Mouse (Mus musculus) Patski (cell line): ENCODE measurements around the gene Eml2. TPM values are rescaled to one million over a fixed set of nuclear protein-coding genes. Genes with fewer than 3 reads are reported as not detected.

ENCODE experiments used
- ATAC-seq: fragments of 100-300 bp; one replicate; pipeline ENCODE4 v1.8.0; 2021
- CTCF ChIA-PET: fragments of 350-600 bp; sonication (Branson Sonifier 250); formaldehyde crosslinking; loops from one replicate; lab custom pipeline; 2022; ENCODE audit warnings: inconsistent platforms; lab: Charles Lee
- POLR2A ChIA-PET: fragments of 350-600 bp; sonication (Branson Sonifier 250); formaldehyde crosslinking; loops from one replicate; lab custom pipeline; 2022; ENCODE audit warnings: antibody characterized with exemption, inconsistent platforms; lab: Charles Lee
- DNase-seq: peaks from one replicate; pipeline ENCODE4 v3.0.0-alpha.2; 2011; ENCODE audit warnings: low read depth, low spot score
- H3K27me3 ChIP-seq: fragments of 371-371 bp; one replicate; pipeline ENCODE4 v1.5.1; 2021
- CTCF ChIP-seq: fragments of 100-300 bp; IDR thresholded peaks from one replicate; pipeline ENCODE4 v1.5.1; 2021
- in situ Hi-C: fragments of 300-500 bp; cut with MboI; formaldehyde crosslinking; loops from 3 replicates; pipeline ENCODE4 v1.11.1; 2018; ENCODE audit warnings: low pct_unique_long_range_greater_than_20kb, mixed read lengths
- polyA plus RNA-seq: library from polyadenylated mRNA; unstranded; gene quantifications from one replicate; pipeline ENCODE4 v1.2.3, GENCODE M21; 2021

The Eml2 gene
- polyA plus RNA-seq, 1 experiment from 2014 or later, result 73.6 TPM

DNA sequence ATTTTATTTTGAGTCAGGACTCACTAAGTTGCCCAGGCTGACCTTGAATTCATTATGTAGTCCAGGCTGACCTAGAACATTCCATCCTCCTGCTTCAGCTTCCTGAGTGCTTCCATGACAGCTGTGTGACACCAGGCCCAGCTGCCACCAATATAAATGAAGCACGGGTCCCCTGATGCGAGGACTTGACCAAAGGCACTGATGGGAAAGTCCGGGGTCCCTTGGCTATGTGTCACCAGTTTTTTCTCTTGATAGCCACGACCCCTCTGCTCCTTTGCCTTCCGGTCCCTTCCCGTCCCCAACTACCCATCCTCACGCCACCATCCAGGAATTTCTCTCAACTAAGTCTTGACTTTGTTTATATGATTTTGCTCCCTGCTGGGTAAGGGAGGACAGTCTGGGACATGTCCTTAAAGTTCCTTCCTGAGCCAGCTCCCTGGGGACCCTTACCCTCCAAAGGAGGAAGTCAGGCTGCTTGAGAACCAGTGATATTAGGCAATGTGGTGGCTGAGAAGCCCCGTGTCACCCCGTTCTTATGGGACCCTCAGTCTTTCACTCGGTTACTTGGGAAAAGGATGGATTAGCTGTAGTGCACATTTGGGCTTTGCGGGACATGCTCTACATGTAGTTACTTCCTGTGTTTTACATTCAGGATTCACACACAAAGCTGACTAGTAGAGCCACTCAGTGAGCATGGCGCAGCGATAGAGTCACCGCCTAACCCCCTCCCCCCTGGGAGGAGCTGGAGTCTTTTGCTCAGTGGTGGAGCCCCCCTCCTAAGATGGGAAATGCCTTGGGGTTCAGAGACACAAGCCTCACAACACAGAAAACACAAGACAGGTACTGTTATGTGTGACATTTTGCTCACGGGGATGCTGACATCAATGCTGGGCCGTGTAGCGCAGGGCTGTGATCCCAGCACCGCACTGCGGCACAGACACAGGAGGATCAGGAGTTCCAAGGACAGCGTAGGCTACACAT is 50.9 kb downstream of the Eml2 start:
- ATAC-seq, result no peak
- H3K27me3 ChIP-seq, result no peaks in the 10 kb centered on the region
- ChIA-PET CTCF (interaction anchor here (0.6 to 2.0 kb wide), 3 partner anchors 29 to 115 kb away, joined by 4 read pairs; no protein-coding TSS in a partner anchor), POLR2A (no interaction called here)
- no peak for TF ChIP-seq CTCF
- in situ Hi-C loops, result no loop called here
- no peak for DNase-seq

DNA sequence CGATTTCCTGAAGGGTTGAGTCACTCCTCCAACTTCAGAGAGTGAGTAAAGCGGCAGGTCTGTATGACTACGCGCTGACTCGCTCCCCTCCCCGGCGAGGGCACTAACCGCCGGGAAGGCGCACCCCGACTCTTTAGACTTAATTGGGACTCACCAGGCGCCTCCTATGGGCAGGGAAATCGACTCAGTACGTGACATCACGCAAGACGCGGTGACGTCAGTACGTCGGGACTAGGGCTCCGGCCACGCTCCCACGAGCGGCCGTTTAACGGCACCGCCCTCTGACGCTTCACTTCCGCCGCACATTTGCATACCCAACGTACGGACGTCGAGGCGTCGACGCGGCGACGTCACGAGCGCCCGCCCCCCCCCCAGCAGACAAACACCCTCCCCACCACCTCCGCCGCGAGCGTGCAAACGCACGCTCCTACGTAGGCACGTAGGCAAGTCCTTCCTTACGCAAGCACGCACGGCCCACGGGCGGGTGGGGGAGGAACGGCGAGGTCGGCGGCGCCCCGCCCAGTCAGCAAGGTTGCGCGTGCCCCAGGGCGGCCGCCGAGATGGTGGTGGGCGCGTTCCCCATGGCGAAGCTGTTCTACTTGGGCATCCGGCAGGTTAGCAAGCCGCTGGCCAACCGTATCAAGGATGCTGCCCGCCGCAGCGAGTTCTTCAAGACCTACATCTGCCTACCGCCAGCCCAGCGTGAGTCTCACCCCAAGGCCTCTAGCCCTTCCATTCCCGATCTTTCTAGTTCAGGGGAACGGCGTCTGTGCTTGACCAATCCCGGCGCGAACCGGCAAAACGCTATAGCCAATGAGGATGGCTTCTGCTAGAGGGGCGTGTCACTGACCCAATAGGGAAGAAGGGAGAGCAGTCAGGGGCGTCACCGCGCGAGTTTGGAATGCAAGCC is 51.9 kb downstream of the Eml2 start, which contains the start of gene Opa3:
TSS of gene Opa3 (plus strand) at position 452 of the 910 bp plus-strand sequence.
- ChIA-PET CTCF (interaction anchor here (1.3 to 2.4 kb wide), 4 partner anchors 11 to 53 kb away, joined by 3 to 11 read pairs (median 6); no protein-coding TSS in a partner anchor), POLR2A (interaction anchor here (0.8 kb wide), 1 partner anchor 114 kb away, joined by 3 read pairs; no protein-coding TSS in a partner anchor)
- in situ Hi-C loops, result no loop called here
- ATAC-seq, result peak; percentile 94
- DNase-seq, result peak; percentile 95
- no peak for TF ChIP-seq CTCF
- H3K27me3 ChIP-seq, result no peaks in the 10 kb centered on the region

DNA sequence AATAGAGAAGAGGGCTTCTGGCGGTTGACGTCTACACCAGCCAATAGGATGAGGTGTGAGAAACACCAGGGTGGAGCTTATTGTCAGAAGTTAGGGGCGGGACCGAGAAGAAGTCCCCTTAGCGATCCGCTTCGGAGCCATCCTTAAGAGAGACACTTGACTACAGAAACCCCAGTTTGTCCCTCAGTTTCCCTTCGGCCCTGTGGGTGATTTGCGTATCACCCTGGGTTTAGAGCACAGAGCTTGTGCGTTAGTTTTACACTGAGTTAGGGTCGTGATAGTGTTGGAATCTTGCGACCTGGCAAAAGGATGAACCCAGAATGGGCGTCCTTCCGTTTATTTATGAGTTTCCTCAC is 52.5 kb downstream of the Eml2 start:
- ATAC-seq (no peak), DNase-seq (no peak)
- ChIA-PET CTCF (interaction anchor here (1.0 to 2.4 kb wide), 6 partner anchors 11 to 52 kb away, joined by 3 to 11 read pairs (median 4); no protein-coding TSS in a partner anchor), POLR2A (interaction anchor here (0.8 kb wide), 1 partner anchor 114 kb away, joined by 3 read pairs; no protein-coding TSS in a partner anchor)
- in situ Hi-C loops, result no loop called here
- no peaks in the 10 kb centered on the region for H3K27me3 ChIP-seq
- no peak for TF ChIP-seq CTCF

- no peak for DNase-seq
- no peak for TF ChIP-seq CTCF
- CTCF ChIA-PET, result interaction anchor here (1.0 to 2.4 kb wide), 6 partner anchors 10 to 52 kb away, joined by 3 to 11 read pairs (median 4); no protein-coding TSS in a partner anchor
- in situ Hi-C loops, result no loop called here
- ATAC-seq, result no peak
- POLR2A ChIA-PET, result interaction anchor here (0.6 kb wide), 1 partner anchor 79 kb away, joined by 5 read pairs; no protein-coding TSS in a partner anchor
- H3K27me3 ChIP-seq, result no peaks in the 10 kb centered on the region
These were observed 53.2 kb downstream of the Eml2 start for GRCm38 (mm10) chr7:19229404-19229803.

DNA sequence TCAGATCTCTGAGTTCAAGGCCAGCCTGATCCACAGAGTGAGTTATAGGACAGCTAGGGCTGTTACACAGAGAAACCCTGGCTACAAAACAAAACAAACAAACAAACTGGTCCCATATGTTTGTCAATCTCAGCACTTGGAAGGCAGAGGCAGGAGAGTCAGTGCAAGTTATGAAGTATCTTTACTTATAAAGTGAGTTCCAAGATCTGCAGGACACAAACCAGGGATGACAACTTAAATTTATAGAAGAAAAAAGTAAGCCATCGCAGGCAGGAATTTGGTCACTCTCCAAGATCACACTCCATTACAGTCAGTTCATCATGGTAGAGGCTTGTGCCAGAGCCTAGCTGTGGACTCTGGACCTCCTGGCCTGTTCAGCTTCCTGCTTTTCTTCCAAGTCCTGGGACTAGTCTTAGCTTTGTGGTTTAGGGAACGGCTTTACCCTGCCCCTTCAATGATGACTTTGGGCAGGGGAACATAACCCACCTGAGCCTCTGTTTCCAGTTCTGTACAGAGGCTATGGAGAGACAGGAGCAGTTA is 53.9 kb downstream of the Eml2 start:
- no peak for ATAC-seq
- in situ Hi-C loops, result loop anchor here (5.0 kb wide), 1 partner anchor 52 kb away; the partner anchor contains the start of genes Ppm1n and Rtn2
- H3K27me3 ChIP-seq, result no peaks in the 10 kb centered on the region
- ChIA-PET POLR2A (no interaction called here), CTCF (interaction anchor here (2.4 kb wide), 1 partner anchor 9 kb away, joined by 11 read pairs; no protein-coding TSS in a partner anchor)
- TF ChIP-seq CTCF, result no peak
- no peak for DNase-seq

GRCm38 (mm10) chr7:19230899-19231298 is 54.7 kb downstream of the Eml2 start:
- CTCF ChIA-PET, result interaction anchor here (1.6 kb wide), 1 partner anchor 9 kb away, joined by 5 read pairs; no protein-coding TSS in a partner anchor
- no peak for DNase-seq
- no peak for ATAC-seq
- POLR2A ChIA-PET, result no interaction called here
- no peak for TF ChIP-seq CTCF
- H3K27me3 ChIP-seq, result no peaks in the 10 kb centered on the region
- in situ Hi-C loops, result loop anchor here (5.0 kb wide), 1 partner anchor 51 kb away; the partner anchor contains the start of genes Ppm1n and Rtn2

GRCm38 (mm10) chr7:19231849-19232248 is 55.6 kb downstream of the Eml2 start:
- no peaks in the 10 kb centered on the region for H3K27me3 ChIP-seq
- POLR2A ChIA-PET, result interaction anchor here (0.7 kb wide), 1 partner anchor 40 kb away, joined by 3 read pairs; no protein-coding TSS in a partner anchor
- CTCF ChIA-PET, result interaction anchor here (1.5 to 1.9 kb wide), 3 partner anchors 8 to 111 kb away, joined by 3 to 5 read pairs (median 5); no protein-coding TSS in a partner anchor
- DNase-seq (no peak), ATAC-seq (no peak)
- in situ Hi-C loops, result loop anchor here (5.0 kb wide), 1 partner anchor 50 kb away; the partner anchor contains the start of genes Ppm1n and Rtn2
- TF ChIP-seq CTCF, result no peak

GRCm38 (mm10) chr7:19234652-19235051 is 58.4 kb downstream of the Eml2 start:
- no peak for DNase-seq
- ATAC-seq, result no peak
- ChIA-PET CTCF (no interaction called here), POLR2A (no interaction called here)
- no peaks in the 10 kb centered on the region for H3K27me3 ChIP-seq
- in situ Hi-C loops, result loop anchor here (5.0 kb wide), 1 partner anchor 48 kb away; the partner anchor contains the start of genes Ppm1n and Rtn2
- no peak for TF ChIP-seq CTCF

DNA sequence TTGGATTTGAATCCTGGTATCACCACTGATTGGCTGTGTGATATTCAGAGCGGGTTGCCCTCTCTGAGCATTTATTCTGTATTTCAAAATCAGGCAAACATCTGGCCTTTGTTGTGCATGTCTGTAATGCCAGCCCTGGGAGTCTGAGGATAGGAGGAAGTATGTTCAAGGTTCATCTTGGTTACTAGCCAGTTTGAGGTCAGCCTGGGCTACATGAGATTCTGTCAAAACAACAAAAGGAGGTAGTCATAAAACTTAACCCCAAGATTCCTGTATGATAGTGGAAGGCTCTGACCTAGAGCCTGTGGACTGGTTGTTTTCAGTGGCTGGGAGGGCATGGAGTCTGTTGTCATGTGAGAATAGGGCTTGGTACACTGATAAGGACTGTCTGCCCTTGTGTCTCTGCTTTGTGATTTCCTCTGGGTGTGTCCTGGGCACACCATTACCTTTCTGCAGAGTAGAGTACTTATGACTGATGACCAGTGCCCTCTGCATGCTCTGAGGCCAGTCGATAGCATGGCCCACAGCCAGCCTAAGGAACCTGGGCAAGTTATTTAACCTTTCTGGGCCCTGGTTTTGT is 59.0 kb downstream of the Eml2 start:
- no peak for TF ChIP-seq CTCF
- in situ Hi-C loops, result no loop called here
- no peak for ATAC-seq

More for the DNA sequence above, 59.0 kb downstream of the Eml2 start:
- DNase-seq, result no peak
- ChIA-PET CTCF (no interaction called here), POLR2A (no interaction called here)
- no peaks in the 10 kb centered on the region for H3K27me3 ChIP-seq
